Mouse (Mus musculus) midbrain, embryonic 13.5 days (tissue): ENCODE data around the gene Lpar2. TPM values are rescaled to one million over a fixed set of nuclear protein-coding genes. Genes with fewer than 3 reads are reported as not detected.

Source experiments
- ATAC-seq: fragments of 200-750 bp; cut with Nextera tagmentation; 2 replicates; pipeline ENCODE4 v1.8.0; 2017; ENCODE audit warnings: mild to moderate bottlenecking, moderate TSS enrichment, moderate library complexity
- H3K27ac ChIP-seq: fragments of 300-500 bp; sonication (generic); 2 replicates; pipeline ENCODE4 v1.5.1; 2015; ENCODE audit warnings: inconsistent platforms, mild to moderate bottlenecking, moderate library complexity
- H3K27me3 ChIP-seq: fragments of 300-500 bp; sonication (generic); 2 replicates; pipeline ENCODE4 v1.6.1; 2015; ENCODE audit warnings: mild to moderate bottlenecking, inconsistent platforms
- H3K36me3 ChIP-seq: fragments of 300-500 bp; sonication (generic); 2 replicates; pipeline ENCODE4 v1.6.1; 2015; ENCODE audit warnings: mild to moderate bottlenecking, inconsistent platforms
- H3K4me1 ChIP-seq: fragments of 300-500 bp; sonication (generic); replicated peaks from 2 replicates; pipeline ENCODE4 v1.6.1; 2015; ENCODE audit warnings: inconsistent platforms
- H3K4me2 ChIP-seq: fragments of 300-500 bp; sonication (generic); replicated peaks from 2 replicates; pipeline ENCODE4 v1.6.1; 2015; ENCODE audit warnings: moderate library complexity, mild to moderate bottlenecking, inconsistent platforms
- H3K4me3 ChIP-seq: fragments of 300-500 bp; sonication (generic); replicated peaks from 2 replicates; pipeline ENCODE4 v1.5.1; 2015; ENCODE audit warnings: mild to moderate bottlenecking, inconsistent platforms
- H3K9ac ChIP-seq: fragments of 300-500 bp; sonication (generic); replicated peaks from 2 replicates; pipeline ENCODE4 v1.6.1; 2015; ENCODE audit warnings: mild to moderate bottlenecking, inconsistent platforms
- H3K9me3 ChIP-seq: fragments of 300-500 bp; sonication (generic); 2 replicates; pipeline ENCODE4 v1.6.1; 2016; ENCODE audit warnings: mild to moderate bottlenecking, inconsistent platforms
- WGBS: fragments of 180-500 bp; shearing (Covaris S2); methylation state at CpG from one replicate; pipeline ENCODE4 v1.1.7; 2015; 5-methylcytosine and 5-hydroxymethylcytosine counted together
- polyA plus RNA-seq: library from polyadenylated mRNA; unstranded; fragments of >200 nt; fragmentation: Nextera tagmentation; extraction: Ambion mirVana; gene quantifications from 2 replicates; pipeline ENCODE4 v1.2.1, GENCODE M21; 2015

Lpar2 gene
- polyA plus RNA-seq, 1 experiment from 2014 or later = 0.58 TPM

- Histone ChIP-seq H3K4me3 (no peak overlapping the region), H3K27me3 (no peaks in the 10 kb centered on the region), H3K36me3 (peaks cover 17% of the 10 kb centered on the region), H3K9ac (no peak overlapping the region), H3K4me1 (no peaks in the 10 kb centered on the region), H3K27ac (no peak overlapping the region), H3K9me3 (no peaks in the 10 kb centered on the region), H3K4me2 (no peak overlapping the region)
- ATAC-seq = no peak
- 92% methylated on average over 8 of the region's 8 CpGs for WGBS
Observed at GRCm38 (mm10) chr8:69848951-69849350, 26.7 kb downstream of the Lpar2 start.

DNA sequence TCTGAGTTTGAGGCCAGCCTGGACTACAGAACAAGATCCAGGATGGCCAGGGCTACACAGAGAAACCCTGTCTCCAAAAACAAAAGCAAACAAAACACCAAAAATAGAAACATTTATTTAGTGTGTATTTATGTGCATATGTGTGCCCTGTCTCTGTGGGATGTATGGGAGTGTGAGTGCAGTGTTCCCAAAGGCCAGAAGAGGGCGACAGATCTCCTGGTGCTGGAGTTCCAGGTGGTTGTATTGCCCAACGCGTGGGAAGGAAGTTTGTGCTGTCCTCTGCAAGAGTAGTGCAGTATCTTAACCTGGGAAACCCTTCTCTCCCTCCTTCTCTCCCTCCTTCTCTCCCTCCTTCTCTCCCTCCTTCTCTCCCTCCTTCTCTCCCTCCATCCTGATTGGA is 27.7 kb downstream of the Lpar2 start:
- WGBS = 50% methylated on average over 3 of the region's 3 CpGs

DNA sequence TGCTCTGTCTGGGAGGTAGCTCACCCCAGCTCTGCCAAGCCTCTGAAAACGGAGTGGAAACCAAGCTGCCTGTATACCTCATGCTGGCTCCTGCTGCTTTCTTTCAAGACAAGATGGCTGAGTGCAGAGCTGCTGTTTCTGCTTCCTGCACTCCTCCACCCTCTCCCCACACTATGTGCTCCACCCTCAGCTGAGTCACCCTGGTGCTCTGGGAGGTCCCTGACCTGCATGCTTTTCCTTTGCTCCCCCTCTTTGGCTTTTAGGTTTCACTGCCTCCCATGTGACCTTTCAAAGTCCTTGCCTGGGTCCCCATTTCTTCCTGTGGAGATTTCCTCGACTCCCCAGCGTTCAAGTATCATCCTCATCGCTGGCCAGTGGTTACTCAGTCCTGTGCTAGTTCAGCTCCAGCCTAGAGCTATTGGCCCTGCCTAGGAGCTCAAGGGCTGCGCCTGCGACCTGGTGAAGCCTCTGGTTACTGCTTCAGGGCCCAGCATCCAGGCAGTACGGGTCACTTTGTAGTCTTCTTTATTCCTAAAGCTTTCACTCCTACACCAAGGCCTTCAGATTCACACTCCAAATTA is 28.8 kb downstream of the Lpar2 start:
- Histone ChIP-seq H3K4me3 (no peak overlapping the region), H3K27me3 (no peaks in the 10 kb centered on the region), H3K36me3 (peaks cover 17% of the 10 kb centered on the region), H3K4me1 (no peaks in the 10 kb centered on the region), H3K27ac (no peak overlapping the region), H3K9me3 (no peaks in the 10 kb centered on the region), H3K9ac (no peak overlapping the region), H3K4me2 (no peak overlapping the region)
- 85% methylated on average over 7 of the region's 7 CpGs for WGBS
- ATAC-seq = 0 out of 2 replicates have a peak, but pooled peaks have one; percentile 14

More for the DNA sequence above, 27.7 kb downstream of the Lpar2 start:
- no peaks in the 10 kb centered on the region for H3K9me3 ChIP-seq
- H3K27me3 ChIP-seq = no peaks in the 10 kb centered on the region
- no peak for ATAC-seq
- no peak overlapping the region for H3K27ac ChIP-seq
- no peak overlapping the region for H3K4me3 ChIP-seq
- H3K9ac ChIP-seq = no peak overlapping the region
- no peak overlapping the region for H3K4me2 ChIP-seq
- peaks cover 17% of the 10 kb centered on the region for H3K36me3 ChIP-seq
- no peaks in the 10 kb centered on the region for H3K4me1 ChIP-seq

GRCm38 (mm10) chr8:69853869-69854268 is 31.6 kb downstream of the Lpar2 start:
- Histone ChIP-seq H3K9ac (no peak overlapping the region), H3K4me1 (no peaks in the 10 kb centered on the region), H3K9me3 (no peaks in the 10 kb centered on the region), H3K4me2 (no peak overlapping the region), H3K27me3 (no peaks in the 10 kb centered on the region), H3K36me3 (peaks cover 16% of the 10 kb centered on the region), H3K4me3 (no peak overlapping the region), H3K27ac (no peak overlapping the region)
- 92% methylated on average over 10 of the region's 10 CpGs for WGBS
- no peak for ATAC-seq

DNA sequence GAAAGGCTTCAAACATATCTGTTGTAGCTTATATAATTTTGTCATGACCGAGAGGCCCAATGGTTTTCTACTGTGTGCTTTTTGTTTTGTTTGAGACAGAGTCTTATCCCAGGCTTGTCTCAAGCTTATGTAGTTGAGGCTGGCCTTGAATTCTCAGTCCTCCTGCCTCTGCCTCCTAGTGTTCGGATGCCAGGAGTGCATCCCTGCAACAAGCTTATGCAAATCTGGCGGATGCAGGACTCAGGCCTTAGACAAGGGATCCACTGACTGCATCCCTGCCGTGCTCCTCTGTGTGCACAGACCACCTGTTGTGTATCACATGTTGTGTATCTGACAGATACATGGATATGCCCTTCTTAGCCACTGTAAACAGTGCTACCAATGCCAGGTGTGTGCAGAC is 38.6 kb downstream of the Lpar2 start:
- H3K36me3 ChIP-seq = peaks cover 52% of the 10 kb centered on the region
- 55% methylated on average over 4 of the region's 4 CpGs for WGBS
- H3K4me1 ChIP-seq = no peaks in the 10 kb centered on the region
- H3K4me2 ChIP-seq = no peak overlapping the region
- ATAC-seq = no peak
- no peaks in the 10 kb centered on the region for H3K9me3 ChIP-seq
- H3K9ac ChIP-seq = no peak overlapping the region
- no peak overlapping the region for H3K4me3 ChIP-seq
- H3K27me3 ChIP-seq = no peaks in the 10 kb centered on the region
- H3K27ac ChIP-seq = no peak overlapping the region

GRCm38 (mm10) chr8:69861251-69861650 is 39.0 kb downstream of the Lpar2 start:
- WGBS = 64% methylated on average over 2 of the region's 2 CpGs
- H3K4me1 ChIP-seq = no peaks in the 10 kb centered on the region
- no peak overlapping the region for H3K27ac ChIP-seq

DNA sequence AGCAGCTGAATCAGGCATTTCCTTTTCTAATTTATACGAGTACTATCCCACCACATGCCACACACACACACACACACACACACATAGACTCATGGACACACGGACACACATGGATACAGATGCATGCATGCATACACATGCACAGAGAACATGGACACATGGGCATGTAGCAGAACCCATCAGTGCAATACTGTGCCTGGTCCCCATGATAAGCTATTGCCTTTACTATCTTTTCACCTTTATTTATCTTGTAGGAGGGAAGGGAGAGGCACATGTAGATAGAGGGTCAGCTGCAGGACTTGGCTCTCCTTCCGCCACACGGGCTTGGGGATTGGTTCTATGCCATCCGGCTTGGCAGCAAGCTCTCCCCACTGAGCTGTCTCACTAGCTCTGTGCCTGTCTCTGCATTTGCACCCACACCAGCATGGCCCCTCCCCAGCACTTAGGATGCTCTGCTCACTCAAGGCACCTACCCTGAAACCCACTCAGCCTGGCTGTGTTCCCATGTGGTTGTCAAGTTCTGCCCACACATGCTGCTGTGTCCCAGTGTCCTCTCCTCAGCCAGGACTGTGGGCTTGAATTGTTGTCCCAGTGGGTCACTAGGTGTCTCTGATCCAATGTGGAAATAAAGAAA is 41.3 kb downstream of the Lpar2 start:
- Histone ChIP-seq H3K36me3 (peaks cover 58% of the 10 kb centered on the region), H3K4me1 (no peaks in the 10 kb centered on the region), H3K9ac (no peak overlapping the region), H3K9me3 (no peaks in the 10 kb centered on the region), H3K4me2 (no peak overlapping the region), H3K27ac (no peak overlapping the region), H3K27me3 (no peaks in the 10 kb centered on the region), H3K4me3 (no peak overlapping the region)
- 88% methylated on average over 5 of the region's 5 CpGs for WGBS
- no peak for ATAC-seq

More at GRCm38 (mm10) chr8:69861251-69861650, 39.0 kb downstream of the Lpar2 start:
- peaks cover 56% of the 10 kb centered on the region for H3K36me3 ChIP-seq
- no peak overlapping the region for H3K9ac ChIP-seq
- ATAC-seq = no peak
- no peak overlapping the region for H3K4me2 ChIP-seq
- H3K9me3 ChIP-seq = no peaks in the 10 kb centered on the region
- no peak overlapping the region for H3K4me3 ChIP-seq
- H3K27me3 ChIP-seq = no peaks in the 10 kb centered on the region

- Histone ChIP-seq H3K4me3 (no peak overlapping the region), H3K4me2 (no peak overlapping the region), H3K27ac (no peak overlapping the region), H3K9ac (no peak overlapping the region), H3K9me3 (no peaks in the 10 kb centered on the region), H3K36me3 (peaks cover 54% of the 10 kb centered on the region), H3K27me3 (no peaks in the 10 kb centered on the region), H3K4me1 (no peaks in the 10 kb centered on the region)
- ATAC-seq = no peak
- 81% methylated on average over 5 of the region's 5 CpGs for WGBS
Observed at GRCm38 (mm10) chr8:69864180-69864579, 42.0 kb downstream of the Lpar2 start.

DNA sequence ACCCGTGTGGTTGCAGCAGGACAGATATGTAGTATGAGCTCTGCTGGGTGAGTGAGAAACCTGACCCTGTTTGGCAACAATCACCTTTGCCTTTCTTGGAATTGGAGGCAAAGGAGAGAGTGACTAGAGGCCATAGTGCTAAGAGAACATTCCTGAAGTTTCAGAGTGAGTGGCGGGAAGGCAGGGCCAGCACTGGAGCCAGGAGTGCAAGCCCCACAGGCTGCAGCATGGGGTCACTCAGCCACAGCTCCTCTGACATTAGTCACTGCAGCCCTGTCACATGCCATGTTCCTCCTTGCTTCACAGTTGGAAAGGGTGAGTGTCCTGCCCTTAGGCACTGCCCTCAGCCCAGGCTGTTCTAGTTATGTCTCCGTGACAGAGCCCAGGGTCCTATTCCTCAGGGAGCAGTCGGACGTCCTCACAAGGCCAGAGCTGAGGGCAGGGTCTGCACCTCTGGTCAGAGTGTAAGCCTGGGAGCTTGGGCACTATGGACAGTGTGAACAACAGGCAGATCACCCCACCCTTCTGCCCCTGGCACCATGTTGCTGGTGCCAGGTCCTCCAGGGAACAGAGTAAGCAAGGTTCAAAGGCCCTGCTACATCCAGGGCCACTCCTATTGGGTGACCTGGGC is 45.6 kb downstream of the Lpar2 start:
- Histone ChIP-seq H3K36me3 (peaks cover 55% of the 10 kb centered on the region), H3K9me3 (no peaks in the 10 kb centered on the region)
- WGBS = 81% methylated on average over 5 of the region's 5 CpGs

GRCm38 (mm10) chr8:69870003-69870765 is 48.0 kb downstream of the Lpar2 start:
- Histone ChIP-seq H3K4me1 (no peaks in the 10 kb centered on the region), H3K4me2 (no peak overlapping the region), H3K36me3 (peaks cover 42% of the 10 kb centered on the region), H3K4me3 (no peak overlapping the region), H3K9me3 (no peaks in the 10 kb centered on the region), H3K27ac (no peak overlapping the region), H3K27me3 (no peaks in the 10 kb centered on the region), H3K9ac (no peak overlapping the region)
- WGBS = 88% methylated on average over 11 of the region's 11 CpGs
- ATAC-seq = no peak

More for the DNA sequence above, 45.6 kb downstream of the Lpar2 start:
- ATAC-seq = no peak
- Histone ChIP-seq H3K27me3 (no peaks in the 10 kb centered on the region), H3K4me3 (no peak overlapping the region), H3K9ac (no peak overlapping the region), H3K4me2 (no peak overlapping the region), H3K27ac (no peak overlapping the region), H3K4me1 (no peaks in the 10 kb centered on the region)

DNA sequence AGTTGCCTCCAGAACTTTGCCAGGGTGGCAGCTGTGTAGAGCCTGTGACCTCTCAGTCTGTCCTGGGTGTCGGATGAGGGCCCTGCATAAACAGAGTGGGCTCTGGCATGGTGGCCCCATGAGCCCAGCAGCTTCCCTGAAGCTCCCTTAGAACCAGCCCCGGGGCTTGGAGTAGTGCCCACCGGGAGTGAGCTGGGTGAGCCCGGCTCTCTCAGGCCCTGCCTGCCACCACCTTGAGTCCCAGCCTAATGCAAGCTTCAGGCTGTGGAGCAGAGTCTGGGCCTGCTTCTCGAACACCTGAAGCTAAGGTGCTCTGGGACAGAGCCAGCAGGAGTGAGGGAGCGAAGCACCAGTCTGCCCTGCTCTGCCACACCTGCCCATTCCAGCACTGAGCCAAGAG is 48.7 kb downstream of the Lpar2 start:
- H3K4me3 ChIP-seq = no peak overlapping the region
- no peak overlapping the region for H3K27ac ChIP-seq
- no peaks in the 10 kb centered on the region for H3K9me3 ChIP-seq
- H3K4me2 ChIP-seq = no peak overlapping the region
- H3K27me3 ChIP-seq = no peaks in the 10 kb centered on the region
- WGBS = 88% methylated on average over 6 of the region's 6 CpGs
- 0 out of 2 replicates have a peak overlapping the region, but pooled peaks have one; percentile 16 for H3K9ac ChIP-seq
- H3K36me3 ChIP-seq = peaks cover 37% of the 10 kb centered on the region
- no peaks in the 10 kb centered on the region for H3K4me1 ChIP-seq
- ATAC-seq = peak; percentile 24; the same call in 1 of the 2 replicates

DNA sequence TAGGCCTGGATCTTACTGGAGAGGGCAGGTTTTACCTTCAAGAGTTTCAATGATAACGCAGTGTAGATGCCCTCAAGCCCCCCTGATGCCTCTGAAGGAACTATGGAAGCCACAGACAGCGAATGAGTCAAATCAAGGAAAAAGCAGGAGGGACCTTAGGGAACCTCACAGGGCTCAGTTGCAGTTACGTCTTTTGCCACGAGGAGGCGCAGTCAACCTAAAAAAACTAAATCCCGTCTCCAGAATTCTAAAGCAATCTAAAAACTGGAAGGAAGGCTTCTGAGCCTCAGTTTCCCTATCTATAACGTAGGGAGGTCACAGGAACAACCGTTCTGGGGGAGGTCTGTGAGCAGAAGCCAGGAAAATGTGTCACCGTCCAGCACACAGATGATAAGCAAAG is 51.9 kb downstream of the Lpar2 start:
- no peak overlapping the region for H3K27ac ChIP-seq
- no peaks in the 10 kb centered on the region for H3K4me1 ChIP-seq
- 10% methylated on average over 9 of the region's 9 CpGs for WGBS
- peaks cover 14% of the 10 kb centered on the region for H3K27me3 ChIP-seq
- no peak overlapping the region for H3K4me2 ChIP-seq
- H3K36me3 ChIP-seq = peaks cover 32% of the 10 kb centered on the region
- no peaks in the 10 kb centered on the region for H3K9me3 ChIP-seq
- no peak for ATAC-seq
- H3K9ac ChIP-seq = no peak overlapping the region
- no peak overlapping the region for H3K4me3 ChIP-seq
